Mouse (Mus musculus) thymus, adult 2 months (tissue): ENCODE measurements around the gene Oprm1. TPM values are rescaled to one million over a fixed set of nuclear protein-coding genes. Genes with fewer than 3 reads are reported as not detected.

Experiments used
- DNase-seq: peaks from one replicate; pipeline ENCODE4 v3.0.0; 2021
- H3K27ac ChIP-seq: fragments of 200-500 bp; 2 replicates; pipeline ENCODE4 v1.5.1; 2012; ENCODE audit warnings: low read length, control low read depth; ENCODE audit not compliant: control insufficient read depth, insufficient read depth
- H3K27me3 ChIP-seq: fragments of 200-500 bp; 2 replicates; pipeline ENCODE4 v1.6.1; 2012; ENCODE audit warnings: mild to moderate bottlenecking, low read length, moderate library complexity, mixed read lengths; ENCODE audit not compliant: control insufficient read depth, insufficient read depth
- H3K36me3 ChIP-seq: fragments of 200-500 bp; 2 replicates; pipeline ENCODE4 v1.6.1; 2012; ENCODE audit warnings: mild to moderate bottlenecking, low read length, moderate library complexity; ENCODE audit not compliant: control insufficient read depth, insufficient read depth
- H3K4me1 ChIP-seq: fragments of 200-500 bp; replicated peaks from 2 replicates; pipeline ENCODE4 v1.6.1; 2012; ENCODE audit warnings: low read length; ENCODE audit not compliant: control insufficient read depth, insufficient read depth
- H3K4me3 ChIP-seq: fragments of 200-500 bp; 2 replicates; pipeline ENCODE4 v1.5.1; 2012; ENCODE audit warnings: mild to moderate bottlenecking, low read length, control low read depth, moderate library complexity; ENCODE audit not compliant: control insufficient read depth, insufficient read depth
- CTCF ChIP-seq: fragments of 200-500 bp; IDR thresholded peaks from 2 replicates; pipeline ENCODE4 v1.5.1; 2012; ENCODE audit warnings: mild to moderate bottlenecking, control low read depth, low read length, moderate library complexity, borderline replicate concordance; ENCODE audit not compliant: control insufficient read depth, poor library complexity, insufficient read depth; ENCODE audit errors: extremely low read depth
- POLR2A ChIP-seq: fragments of 200-500 bp; IDR thresholded peaks from 2 replicates; pipeline ENCODE4 v1.6.1; 2012; ENCODE audit warnings: mild to moderate bottlenecking, low read length, control low read depth, moderate library complexity; ENCODE audit not compliant: control insufficient read depth, poor library complexity, insufficient read depth; ENCODE audit errors: extremely low read depth
- WGBS: fragments of 180-500 bp; shearing (Covaris S2); methylation state at CpG from one replicate; pipeline ENCODE4 v1.1.7; 2018; 5-methylcytosine and 5-hydroxymethylcytosine counted together
- polyA plus RNA-seq: library from polyadenylated mRNA; depleted of rRNA; stranded (reverse); fragments of >200 nt; gene quantifications from 2 replicates; pipeline ENCODE4 v1.2.3, GENCODE M21; 2012

The Oprm1 gene
- polyA plus RNA-seq, 1 experiment: not detected

- Histone ChIP-seq H3K36me3 (no peaks in the 10 kb centered on the region), H3K27ac (no peak overlapping the region), H3K27me3 (no peaks in the 10 kb centered on the region), H3K4me1 (no peaks in the 10 kb centered on the region), H3K4me3 (no peak overlapping the region)
- no peak for DNase-seq
- 39% methylated on average over 5 of the region's 5 CpGs for WGBS
- TF ChIP-seq CTCF: no peak
- TF ChIP-seq POLR2A: no peak
Observed at GRCm38 (mm10) chr10:7004980-7005538, 246.8 kb downstream of the Oprm1 start.

- no peak for TF ChIP-seq CTCF
- TF ChIP-seq POLR2A: no peak
- Histone ChIP-seq H3K27ac (no peak overlapping the region), H3K27me3 (no peaks in the 10 kb centered on the region), H3K4me3 (no peak overlapping the region), H3K36me3 (no peaks in the 10 kb centered on the region), H3K4me1 (no peaks in the 10 kb centered on the region)
- DNase-seq: no peak
- WGBS: 53% methylated on average over 8 of the region's 8 CpGs
Observed at GRCm38 (mm10) chr10:7010543-7010942, 252.2 kb downstream of the Oprm1 start.

GRCm38 (mm10) chr10:7015199-7015598, 256.9 kb downstream of the Oprm1 start:
- H3K36me3 ChIP-seq: no peaks in the 10 kb centered on the region
- H3K27ac ChIP-seq: no peak overlapping the region
- 54% methylated on average over 1 of the region's 1 CpGs for WGBS
- TF ChIP-seq CTCF: no peak
- no peak for TF ChIP-seq POLR2A
- H3K4me1 ChIP-seq: no peaks in the 10 kb centered on the region
- H3K4me3 ChIP-seq: no peak overlapping the region
- no peak for DNase-seq
- H3K27me3 ChIP-seq: no peaks in the 10 kb centered on the region

- no peak for TF ChIP-seq CTCF
- no peak for TF ChIP-seq POLR2A
- Histone ChIP-seq H3K4me1 (no peaks in the 10 kb centered on the region), H3K4me3 (no peak overlapping the region), H3K36me3 (no peaks in the 10 kb centered on the region), H3K27me3 (no peaks in the 10 kb centered on the region), H3K27ac (no peak overlapping the region)
- DNase-seq: no peak
- 87% methylated on average over 7 of the region's 7 CpGs for WGBS
Observed at GRCm38 (mm10) chr10:7019781-7020386, 261.6 kb downstream of the Oprm1 start.

- 97% methylated on average over 9 of the region's 9 CpGs for WGBS
- Histone ChIP-seq H3K4me1 (no peaks in the 10 kb centered on the region), H3K4me3 (no peak overlapping the region), H3K27me3 (no peaks in the 10 kb centered on the region), H3K27ac (no peak overlapping the region), H3K36me3 (no peaks in the 10 kb centered on the region)
- DNase-seq: no peak
- TF ChIP-seq CTCF (no peak), POLR2A (no peak)
Observed at GRCm38 (mm10) chr10:7020551-7020950, 262.2 kb downstream of the Oprm1 start.

- no peaks in the 10 kb centered on the region for H3K36me3 ChIP-seq
- WGBS: 100% methylated on average over 1 of the region's 1 CpGs
Observed at GRCm38 (mm10) chr10:7025028-7025427, 266.7 kb downstream of the Oprm1 start.

More at GRCm38 (mm10) chr10:7025028-7025427, 266.7 kb downstream of the Oprm1 start:
- Histone ChIP-seq H3K4me3 (no peak overlapping the region), H3K27ac (no peak overlapping the region), H3K4me1 (no peaks in the 10 kb centered on the region), H3K27me3 (no peaks in the 10 kb centered on the region)
- TF ChIP-seq CTCF: no peak
- DNase-seq: no peak
